Mouse (Mus musculus) hindlimb bud, embryonic 11.5 days (tissue): ENCODE measurements around the gene Scap.
"Not testable (repeated sequence)": the region's sequence is repeated elsewhere in the genome, so short reads cannot be mapped to it uniquely, and the experiment has no call there.

Experiments used
- DNase-seq: peaks from one replicate; pipeline ENCODE4 v3.0.0-alpha.2; 2012; ENCODE audit warnings: low read depth, low spot score; ENCODE audit errors: extremely low spot score

Gene Scap

GRCm38 (mm10) chr9:110330341-110330740, 2.7 kb upstream of the Scap start:
- DNase-seq: no peak

GRCm38 (mm10) chr9:110330913-110331312, 2.2 kb upstream of the Scap start:
- DNase-seq: not testable (repeated sequence)

GRCm38 (mm10) chr9:110333896-110334259, 790 bp downstream of the Scap start:
- peak; percentile 8 for DNase-seq

GRCm38 (mm10) chr9:110334849-110335248, 1.8 kb downstream of the Scap start:
- no peak for DNase-seq

- DNase-seq: no peak
Measured at GRCm38 (mm10) chr9:110340037-110340750, 7.1 kb downstream of the Scap start.

GRCm38 (mm10) chr9:110342008-110342407, 8.9 kb downstream of the Scap start:
- DNase-seq: no peak

- no peak for DNase-seq
Measured at GRCm38 (mm10) chr9:110343805-110344204, 10.7 kb downstream of the Scap start.

- no peak for DNase-seq
Measured at GRCm38 (mm10) chr9:110345057-110345739, 12.1 kb downstream of the Scap start.

GRCm38 (mm10) chr9:110348899-110349298, 15.8 kb downstream of the Scap start:
- DNase-seq: no peak

GRCm38 (mm10) chr9:110350188-110350587, 17.1 kb downstream of the Scap start:
- DNase-seq: no peak

- no peak for DNase-seq
Measured at GRCm38 (mm10) chr9:110350612-110351011, 17.5 kb downstream of the Scap start.

GRCm38 (mm10) chr9:110351350-110351749, 18.3 kb downstream of the Scap start:
- DNase-seq: no peak

- no peak for DNase-seq
Measured at GRCm38 (mm10) chr9:110351932-110352632, 19.0 kb downstream of the Scap start.

- DNase-seq: no peak
Measured at GRCm38 (mm10) chr9:110358341-110358740, 25.3 kb downstream of the Scap start.

GRCm38 (mm10) chr9:110361299-110361698, 28.2 kb downstream of the Scap start:
- DNase-seq: no peak

- DNase-seq: no peak
Measured at GRCm38 (mm10) chr9:110362337-110362736, 29.2 kb downstream of the Scap start.

- DNase-seq: no peak
Measured at GRCm38 (mm10) chr9:110366746-110367145, 33.7 kb downstream of the Scap start.

GRCm38 (mm10) chr9:110369860-110370259, 36.8 kb downstream of the Scap start:
- no peak for DNase-seq

- DNase-seq: no peak
Measured at GRCm38 (mm10) chr9:110373871-110374270, 40.8 kb downstream of the Scap start.

GRCm38 (mm10) chr9:110375668-110376067, 42.6 kb downstream of the Scap start:
- DNase-seq: no peak

GRCm38 (mm10) chr9:110377655-110378054, 44.6 kb downstream of the Scap start:
- not testable (repeated sequence) for DNase-seq

GRCm38 (mm10) chr9:110379361-110379760, 46.3 kb downstream of the Scap start:
- no peak for DNase-seq
